Mouse (Mus musculus): ENCODE results near the gene Ccdc63.
A peak's percentile ranks its signal among the peaks of the same experiment; 100 is the strongest.

The Ccdc63 gene

GRCm38 (mm10) chr5:122125211-122125760, 15.3 kb downstream of the Ccdc63 start:
- DNase-seq (ENCODE audit: low read depth, low spot score), result no peak

DNA sequence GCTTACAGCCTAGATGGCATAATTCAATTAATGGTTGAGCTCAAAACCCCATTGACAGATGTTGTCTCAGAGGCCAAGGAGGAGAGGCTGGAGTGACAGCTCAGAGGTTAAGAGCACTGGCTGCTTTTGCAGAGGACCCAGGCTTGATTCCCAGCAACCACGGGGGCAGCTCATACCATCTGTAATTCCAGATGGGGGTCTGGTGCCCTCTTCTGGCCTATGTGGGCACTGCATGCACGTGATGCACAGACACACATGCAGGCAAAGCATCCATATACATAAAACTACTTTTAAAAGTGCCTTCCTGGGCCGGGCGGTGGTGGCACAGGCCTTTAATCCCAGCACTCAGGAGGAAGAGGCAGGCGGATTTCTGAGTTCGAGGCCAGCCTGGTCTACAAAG, 24.4 kb downstream of the Ccdc63 start:
- peak; percentile 90 for DNase-seq (ENCODE audit: low read depth, low spot score)

GRCm38 (mm10) chr5:122115266-122115763, 25.3 kb downstream of the Ccdc63 start:
- peak; percentile 34 for DNase-seq (ENCODE audit: low read depth, low spot score)

- DNase-seq (ENCODE audit: low read depth, low spot score), result peak; percentile 69
Observed at GRCm38 (mm10) chr5:122114176-122114575, 26.4 kb downstream of the Ccdc63 start.

DNA sequence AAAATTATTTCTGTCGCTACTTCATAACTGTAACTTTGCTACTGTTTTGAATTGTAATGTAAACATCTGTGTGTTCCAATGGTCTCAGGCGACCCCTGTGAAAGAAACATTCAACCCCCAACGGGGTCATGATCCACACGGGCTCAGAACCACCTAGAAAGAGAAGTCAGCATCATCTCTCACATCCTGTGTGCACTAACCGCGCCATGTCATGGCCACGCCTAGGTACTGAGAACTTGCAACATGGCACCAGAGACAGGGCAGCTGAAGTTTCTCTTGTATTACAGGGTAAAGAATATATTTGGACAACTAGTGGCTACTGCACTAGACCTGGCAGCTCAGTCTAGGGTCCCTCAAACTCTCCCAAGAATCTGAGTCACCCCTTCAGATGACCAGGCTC, 27.2 kb downstream of the Ccdc63 start:
- no peak for DNase-seq (ENCODE audit: low read depth, low spot score)

- peak; percentile 74 for DNase-seq (ENCODE audit: low read depth, low spot score)
Observed at GRCm38 (mm10) chr5:122111933-122112248, 28.7 kb downstream of the Ccdc63 start.

- peak; percentile 72 for DNase-seq (ENCODE audit: low read depth, low spot score)
Observed at GRCm38 (mm10) chr5:122111091-122111932, 29.3 kb downstream of the Ccdc63 start.

- DNase-seq (ENCODE audit: low read depth, low spot score), result no peak
Observed at GRCm38 (mm10) chr5:122110625-122111024, 30.0 kb downstream of the Ccdc63 start.

- no peak for DNase-seq (ENCODE audit: low read depth, low spot score)
Observed at GRCm38 (mm10) chr5:122109325-122110060, 31.1 kb downstream of the Ccdc63 start.

GRCm38 (mm10) chr5:122108104-122108503, 32.5 kb downstream of the Ccdc63 start:
- DNase-seq (ENCODE audit: low read depth, low spot score), result no peak

DNA sequence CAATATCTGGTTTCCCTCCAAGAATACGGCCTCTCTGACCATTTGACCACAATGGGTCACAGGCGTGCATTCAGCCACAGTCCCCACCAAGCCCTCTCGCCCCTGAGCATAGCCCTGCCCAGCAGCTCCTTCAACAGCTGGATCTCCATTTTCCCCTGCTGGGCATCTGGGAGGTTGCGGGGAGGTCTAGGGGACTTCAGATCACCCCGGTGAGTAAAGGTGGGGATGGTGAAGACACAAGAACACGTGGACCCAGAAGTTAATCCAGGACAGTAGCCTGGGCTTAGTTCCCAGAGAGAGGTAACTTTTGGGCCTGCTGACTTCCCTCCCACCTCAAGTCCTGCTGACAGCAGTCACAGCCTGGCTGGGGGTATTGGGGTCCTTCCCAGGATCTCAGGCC, 34.4 kb downstream of the Ccdc63 start:
- DNase-seq (ENCODE audit: low read depth, low spot score), result no peak

DNA sequence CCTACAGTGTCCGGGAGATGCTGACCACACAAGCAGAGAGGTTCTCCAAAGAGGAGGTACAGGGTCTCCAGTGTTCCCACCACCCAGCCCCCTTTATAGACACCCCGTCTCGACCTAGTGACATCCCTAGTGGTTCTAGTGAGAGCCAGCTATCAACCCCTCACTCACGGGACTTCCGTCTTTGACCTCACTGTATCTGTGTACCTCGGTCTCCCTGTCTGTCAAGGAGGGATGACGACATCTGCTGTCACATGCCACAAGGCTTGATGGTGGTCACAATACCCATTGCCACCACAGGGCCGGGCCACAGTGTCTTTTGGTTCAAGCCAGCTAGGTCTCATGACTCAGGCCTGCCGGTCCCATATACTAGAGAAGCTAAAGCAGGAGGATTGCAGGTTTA, 35.6 kb downstream of the Ccdc63 start:
- DNase-seq (ENCODE audit: low read depth, low spot score), result no peak

DNA sequence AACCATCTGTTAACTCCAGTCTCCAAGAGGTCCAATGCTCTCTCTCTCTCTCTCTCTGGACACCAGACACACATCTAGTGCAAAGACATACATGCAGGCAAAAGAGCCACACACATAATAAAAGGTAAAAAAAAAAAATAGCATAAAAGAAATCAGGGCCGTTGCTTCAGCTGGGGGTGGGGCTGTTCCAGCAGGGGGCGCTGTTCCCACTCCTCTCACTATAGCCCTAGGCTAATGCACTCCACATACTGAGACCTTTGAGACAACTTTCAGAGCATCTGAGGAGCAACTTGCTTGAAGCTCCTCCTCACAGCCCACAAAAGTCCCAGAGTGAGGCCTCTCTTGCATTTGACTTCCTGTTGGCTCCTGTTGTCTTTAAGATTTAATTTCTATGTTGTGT, 36.4 kb downstream of the Ccdc63 start:
- DNase-seq (ENCODE audit: low read depth, low spot score), result peak; percentile 62

GRCm38 (mm10) chr5:122103075-122103474, 37.5 kb downstream of the Ccdc63 start:
- DNase-seq (ENCODE audit: low read depth, low spot score), result no peak

- no peak for DNase-seq (ENCODE audit: low read depth, low spot score)
Observed at GRCm38 (mm10) chr5:122102476-122103050, 38.1 kb downstream of the Ccdc63 start.

DNA sequence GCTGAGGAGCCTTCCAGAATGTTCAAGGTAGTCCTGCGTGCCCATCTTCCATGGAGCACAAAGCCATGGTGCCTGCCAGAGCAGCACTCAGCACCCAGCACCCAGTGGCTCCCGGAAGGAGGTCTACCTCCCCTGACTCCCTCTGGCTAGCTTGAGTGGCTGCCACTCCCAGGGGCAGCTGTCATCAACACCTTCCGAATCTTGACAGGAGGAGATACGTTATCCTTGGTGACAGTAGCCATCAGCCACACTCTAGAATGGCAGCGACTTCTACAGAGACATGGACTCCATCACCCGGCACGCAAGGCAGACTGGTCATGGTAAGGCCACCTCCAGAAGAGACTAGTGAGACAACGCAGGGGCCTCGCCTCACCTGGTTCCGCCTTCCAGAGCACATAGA, 46.2 kb downstream of the Ccdc63 start:
- no peak for DNase-seq (ENCODE audit: low read depth, low spot score)

- no peak for DNase-seq (ENCODE audit: low read depth, low spot score)
Observed at GRCm38 (mm10) chr5:122093734-122094133, 46.9 kb downstream of the Ccdc63 start.

- DNase-seq (ENCODE audit: low read depth, low spot score), result no peak
Observed at GRCm38 (mm10) chr5:122092794-122093193, 47.8 kb downstream of the Ccdc63 start.

DNA sequence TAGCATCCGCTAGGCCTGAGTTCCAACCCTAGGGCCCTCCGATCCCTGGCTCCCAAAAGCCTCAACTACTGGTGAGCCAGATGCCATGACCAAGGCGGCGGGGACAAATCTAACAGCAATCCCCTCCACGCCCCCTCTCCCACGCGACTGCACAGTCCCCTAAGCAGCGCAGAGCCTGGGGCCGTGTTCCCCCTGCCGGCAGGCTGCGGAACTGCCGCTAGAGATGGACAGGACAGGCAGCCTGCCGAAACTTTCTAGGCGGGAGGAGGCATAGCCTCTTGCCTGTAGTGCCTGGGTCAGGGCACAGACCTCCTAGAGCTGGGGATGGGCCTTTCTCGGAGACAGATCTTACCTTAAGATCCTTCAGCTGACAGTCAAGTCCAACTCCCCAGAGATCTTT, 49.6 kb downstream of the Ccdc63 start:
- DNase-seq (ENCODE audit: low read depth, low spot score), result peak; percentile 83

DNA sequence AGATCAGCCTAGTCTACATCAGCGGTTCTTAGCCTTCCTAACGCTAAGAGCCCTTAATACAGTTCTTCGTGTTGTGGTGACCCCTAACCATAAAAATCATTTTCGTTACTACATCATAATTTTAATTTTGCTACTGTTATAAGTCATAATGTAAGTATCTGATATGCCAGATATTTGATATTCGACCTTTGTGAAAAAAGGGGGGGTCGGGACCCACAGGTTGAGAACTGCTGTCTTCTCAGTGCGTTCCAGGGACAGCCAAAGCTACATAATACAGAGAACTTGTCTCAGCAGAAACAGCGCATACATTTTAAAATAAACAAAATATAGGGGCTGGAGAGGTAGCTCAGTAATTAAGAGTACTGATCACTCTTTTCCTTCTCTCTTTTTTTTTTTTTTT, 51.0 kb downstream of the Ccdc63 start:
- no peak for DNase-seq (ENCODE audit: low read depth, low spot score)

- peak; percentile 88 for DNase-seq (ENCODE audit: low read depth, low spot score)
Observed at GRCm38 (mm10) chr5:122088917-122089316, 51.7 kb downstream of the Ccdc63 start.

- no peak for DNase-seq (ENCODE audit: low read depth, low spot score)
Observed at GRCm38 (mm10) chr5:122086121-122086520, 54.5 kb downstream of the Ccdc63 start.
